Mouse (Mus musculus): ENCODE results near the gene Nxph1.

Nxph1 gene

GRCm38 (mm10) chr6:8948131-8948470, at the start of gene Nxph1:
Nxph1 (plus strand) TSS chr6:8948431.
- no peak for DNase-seq (ENCODE audit: low spot score)

- no peak for DNase-seq (ENCODE audit: low spot score)
These were observed 48.1 kb upstream of the Nxph1 start for GRCm38 (mm10) chr6:8900021-8900728.

GRCm38 (mm10) chr6:8900729-8901122, 47.5 kb upstream of the Nxph1 start:
- DNase-seq (ENCODE audit: low spot score): no peak

GRCm38 (mm10) chr6:8907917-8908316, 40.3 kb upstream of the Nxph1 start:
- DNase-seq (ENCODE audit: low spot score): no peak

DNA sequence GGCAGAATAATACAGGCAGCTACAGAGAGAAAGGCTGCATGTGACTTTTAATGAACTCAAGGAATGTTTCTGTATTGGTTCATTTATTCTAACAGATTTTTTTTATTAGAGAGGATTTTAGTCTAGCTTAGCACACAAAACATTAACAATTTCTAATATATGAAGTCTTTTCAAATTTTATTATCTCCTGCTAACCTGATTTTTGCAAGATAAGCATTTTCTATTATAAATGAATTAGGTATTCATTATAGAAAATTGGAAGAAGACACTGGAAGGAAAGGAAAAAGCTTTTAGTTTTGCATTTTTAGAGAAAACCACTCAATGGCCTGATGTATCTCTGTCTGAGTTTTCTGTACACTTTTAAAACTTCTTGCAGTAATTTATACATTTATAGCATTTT, 34.8 kb upstream of the Nxph1 start:
- no peak for DNase-seq (ENCODE audit: low spot score)

DNA sequence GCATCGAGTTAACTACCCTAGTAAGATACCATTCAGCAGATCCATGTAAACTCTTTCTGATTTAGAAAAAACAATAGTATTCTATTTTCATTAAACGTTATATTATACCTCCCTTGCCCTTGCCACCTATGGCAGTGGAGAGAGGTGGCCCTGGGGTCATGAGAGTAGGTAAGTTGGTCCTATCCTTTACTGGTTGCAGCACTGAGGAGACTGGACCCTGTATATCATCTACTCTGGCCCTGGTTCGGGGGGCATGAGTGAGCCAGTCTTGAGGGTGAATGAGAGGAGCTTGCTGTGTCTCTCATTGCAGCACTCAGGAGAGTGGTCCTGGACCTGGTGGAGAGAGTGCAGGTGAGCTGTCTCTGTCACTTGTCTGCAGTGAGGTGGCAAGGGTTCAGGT, 33.5 kb upstream of the Nxph1 start:
- DNase-seq (ENCODE audit: low spot score): no peak

DNA sequence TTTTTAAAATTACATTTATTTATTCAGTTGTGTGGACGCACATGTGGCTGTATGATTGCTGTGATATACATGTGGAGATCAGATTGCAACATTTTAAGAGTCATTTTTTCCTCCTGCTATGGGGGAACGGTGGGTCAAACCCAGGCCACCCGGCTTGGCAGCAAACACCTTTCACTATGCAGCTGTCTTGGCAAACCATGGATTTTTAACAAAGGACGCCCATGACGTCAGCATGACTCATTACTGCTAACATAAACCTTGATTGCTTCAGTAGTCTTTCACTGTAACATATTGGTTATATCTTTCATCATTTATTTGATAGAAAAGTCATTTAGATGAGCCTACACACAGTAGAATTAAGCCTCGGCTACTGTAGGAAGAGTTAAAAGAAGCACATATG, 23.8 kb upstream of the Nxph1 start:
- no peak for DNase-seq (ENCODE audit: low spot score)

GRCm38 (mm10) chr6:8935241-8935640, 13.0 kb upstream of the Nxph1 start:
- no peak for DNase-seq (ENCODE audit: low spot score)

DNA sequence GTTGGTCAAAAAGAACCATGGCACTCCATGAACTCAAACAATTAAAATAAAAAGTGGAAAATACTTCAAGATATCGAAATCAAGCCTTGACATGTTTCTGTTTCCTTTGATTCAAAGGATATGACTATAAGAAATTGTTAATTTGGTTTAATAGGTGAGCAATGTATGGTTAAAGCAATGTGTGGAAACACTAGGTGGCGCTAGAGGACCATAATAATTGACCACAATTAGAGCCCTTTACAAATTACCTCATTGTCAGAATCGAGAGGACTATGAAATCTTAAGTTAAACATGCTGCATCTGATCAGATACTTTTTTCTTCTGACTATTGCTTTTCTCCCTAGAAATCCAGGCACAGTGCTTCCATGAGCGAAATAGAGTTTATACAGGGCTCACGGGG, 12.5 kb upstream of the Nxph1 start:
- DNase-seq (ENCODE audit: low spot score): peak; percentile 63

- DNase-seq (ENCODE audit: low spot score): no peak
These were observed 12.1 kb upstream of the Nxph1 start for GRCm38 (mm10) chr6:8936168-8936567.

DNA sequence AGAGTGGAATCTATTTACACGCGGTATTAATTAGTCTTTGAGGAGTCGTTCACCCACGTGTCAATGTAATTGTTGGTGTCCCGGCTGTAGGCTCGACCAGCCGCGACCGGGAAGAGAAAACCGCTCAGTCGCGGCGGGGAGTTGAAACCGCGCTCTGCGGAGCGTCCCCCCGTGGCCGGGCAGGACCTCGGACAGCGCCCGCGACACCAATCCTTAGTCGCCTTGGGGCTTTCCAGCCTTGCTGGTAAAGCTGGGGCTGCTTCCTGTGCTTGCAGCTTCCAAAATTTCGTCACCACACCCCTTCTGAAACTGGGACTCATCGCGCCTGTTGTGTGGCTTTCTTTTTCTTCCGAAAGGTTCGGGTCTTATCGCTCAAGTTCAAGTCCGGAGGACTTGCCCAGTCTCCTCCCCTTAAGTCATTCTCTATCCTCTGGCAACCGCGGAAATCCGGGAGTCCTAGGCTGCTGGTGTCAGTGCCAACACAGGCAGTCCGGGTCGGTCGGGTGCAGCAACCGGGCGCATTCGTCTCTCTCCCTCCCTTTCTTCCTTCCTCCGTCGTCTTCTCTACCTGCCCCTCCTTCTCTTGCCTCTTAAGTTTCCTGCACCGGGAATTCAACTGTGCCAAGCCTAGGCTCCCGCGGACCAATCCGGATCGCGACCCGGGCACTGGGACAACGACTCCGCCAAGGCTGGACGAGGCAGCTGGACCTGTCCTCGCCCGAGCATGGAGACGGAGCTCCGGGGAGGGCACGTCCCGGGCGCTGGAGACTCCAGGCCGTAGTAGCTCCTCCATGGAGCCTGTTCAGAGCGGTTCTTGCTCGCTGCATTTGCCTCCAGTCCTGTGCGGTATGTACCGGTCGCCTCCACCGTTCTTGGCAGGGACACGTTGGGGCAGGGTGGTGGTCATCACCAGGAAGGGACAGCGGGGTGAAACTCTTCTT, 510 bp downstream of the Nxph1 start:
- no peak for DNase-seq (ENCODE audit: low spot score)

- no peak for DNase-seq (ENCODE audit: low spot score)
These were observed 1.5 kb downstream of the Nxph1 start for GRCm38 (mm10) chr6:8949665-8950201.

GRCm38 (mm10) chr6:8950611-8951325, 2.5 kb downstream of the Nxph1 start:
- no peak for DNase-seq (ENCODE audit: low spot score)

GRCm38 (mm10) chr6:8951326-8951695, 3.1 kb downstream of the Nxph1 start:
- no peak for DNase-seq (ENCODE audit: low spot score)

DNA sequence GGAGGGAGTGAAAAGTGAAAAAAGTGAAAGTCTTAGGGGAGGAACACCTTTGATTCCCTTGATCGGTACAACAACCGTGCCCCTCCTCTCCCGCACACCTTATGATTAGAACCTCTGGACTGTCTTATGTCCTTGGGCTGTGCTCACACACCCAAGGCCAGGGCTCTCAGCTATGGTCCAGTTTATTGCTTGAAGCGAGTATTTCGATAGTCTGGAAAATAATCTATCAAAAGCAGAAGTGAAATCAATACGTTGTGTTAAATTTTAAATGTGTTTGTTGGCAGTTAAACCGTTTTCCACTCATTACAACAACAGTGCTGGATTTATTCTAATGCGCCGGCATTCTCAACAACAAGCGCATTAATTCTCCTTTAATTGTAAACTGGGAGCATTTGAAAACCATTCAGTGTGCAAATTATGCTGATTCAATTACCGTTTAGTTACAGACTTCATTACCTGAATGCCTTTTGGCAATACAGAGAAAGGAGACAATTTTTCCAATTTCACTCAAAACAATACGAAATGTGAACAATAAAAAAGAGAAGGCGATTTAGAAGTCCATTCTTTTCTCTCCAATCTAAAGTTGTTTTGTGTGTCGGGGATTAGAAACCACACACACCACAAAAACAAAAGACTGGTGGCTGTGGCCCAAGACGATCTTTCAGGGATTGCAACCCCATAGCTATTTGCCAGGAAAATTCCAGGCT, 3.8 kb downstream of the Nxph1 start:
- DNase-seq (ENCODE audit: low spot score): no peak

GRCm38 (mm10) chr6:8955817-8956529, 7.7 kb downstream of the Nxph1 start:
- no peak for DNase-seq (ENCODE audit: low spot score)

- DNase-seq (ENCODE audit: low spot score): no peak
These were observed 8.7 kb downstream of the Nxph1 start for GRCm38 (mm10) chr6:8956743-8957528.

DNA sequence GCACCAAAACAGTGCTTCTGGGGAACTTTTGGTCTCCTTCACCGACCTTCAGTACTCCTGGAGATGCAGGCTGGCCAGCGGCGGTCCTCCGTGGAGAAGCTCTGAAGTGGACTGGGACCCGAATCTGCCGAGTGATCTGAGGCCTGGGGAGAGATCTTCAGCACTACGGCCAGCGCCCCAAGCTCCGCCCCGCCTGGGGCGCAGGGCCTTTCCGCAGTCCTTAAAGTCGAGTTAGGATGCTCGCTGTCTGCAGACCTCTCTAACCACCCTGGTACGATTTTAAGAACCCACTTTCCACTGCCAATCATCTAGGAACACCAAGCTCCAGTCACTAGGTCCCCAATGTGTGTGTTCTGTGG, 9.3 kb downstream of the Nxph1 start:
- no peak for DNase-seq (ENCODE audit: low spot score)

- DNase-seq (ENCODE audit: low spot score): no peak
These were observed 10.1 kb downstream of the Nxph1 start for GRCm38 (mm10) chr6:8958081-8958919.

GRCm38 (mm10) chr6:8959810-8960209, 11.6 kb downstream of the Nxph1 start:
- DNase-seq (ENCODE audit: low spot score): no peak
